Comparison of ENCODE assay signal across 8 mouse cellular contexts in the genomic region with DNA sequence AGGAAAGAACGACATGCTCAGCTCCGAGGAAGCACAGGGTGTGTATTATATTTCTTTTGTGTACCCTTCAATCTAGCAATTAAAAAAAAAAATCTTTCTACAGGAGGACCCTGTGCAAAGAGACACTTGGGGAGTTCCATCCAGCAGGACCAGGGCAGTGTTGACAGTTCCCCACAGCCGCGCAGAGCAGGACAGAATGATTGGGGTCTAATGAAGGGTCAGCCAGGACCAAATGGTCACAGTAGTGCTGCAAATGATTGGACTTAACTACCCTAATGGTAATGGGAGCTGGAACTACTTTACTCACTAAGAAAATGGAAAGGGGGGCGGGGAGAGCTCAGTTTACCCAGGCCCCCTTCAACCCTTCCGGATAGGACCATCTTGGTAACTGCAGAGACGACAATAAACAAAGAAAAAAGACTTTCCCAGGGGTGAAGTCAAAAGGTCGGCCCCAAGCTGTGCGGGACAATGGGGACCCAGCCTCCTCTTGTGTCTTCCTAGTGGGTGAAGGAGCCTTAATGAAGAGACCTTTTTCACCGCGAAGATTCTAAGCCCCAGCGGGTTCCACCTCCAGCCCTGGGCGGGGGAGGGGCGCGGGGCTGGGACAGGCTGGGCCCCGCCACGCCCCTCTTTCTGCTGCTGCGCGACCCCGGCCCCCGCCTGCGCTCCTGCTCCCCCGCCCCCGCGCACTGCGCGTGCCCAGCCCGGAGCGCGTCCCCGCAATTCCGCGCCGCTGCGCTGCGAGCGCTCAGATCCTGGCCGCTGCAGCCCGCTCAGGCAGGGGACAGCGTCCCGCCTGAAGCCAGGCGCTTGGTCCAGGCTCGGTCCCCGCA. TPM values are rescaled to one million over a fixed set of nuclear protein-coding genes. Genes with fewer than 3 reads are reported as not detected.
DNase-seq lines count a peak whose midpoint lies in the region; ATAC-seq and TF ChIP-seq lines count a peak whose summit lies in the region.

A gene (plus strand): TSS at position 722 of the 833 bp plus-strand sequence.

- H3K36me3 ChIP-seq in lung, postnatal 0 days (ENCODE audit: insufficient read depth, low read length) = no peaks in the 10 kb centered on the region

- H3K27me3 ChIP-seq in lung, postnatal 0 days (replicated peaks; ENCODE audit: insufficient read depth, low read length) = peaks cover 14% of the 10 kb centered on the region; the same call in 1 of the 2 replicates

- ATAC-seq in lung, postnatal 0 days = peak; percentile 61
- ATAC-seq in erythroblast, adult 5-6 weeks (replicated peaks; ENCODE audit: low FRiP score, poor library complexity, severe bottlenecking) = no peak

- DNase-seq in thymus, postnatal 14 days = peak; percentile 2
- no peak for DNase-seq in thymus, postnatal 25 days
- DNase-seq in cerebellum, postnatal 25 days = peak; percentile 69 to 77
- peak; percentile 52 to 64 for DNase-seq in frontal cortex, postnatal 36 days (ENCODE audit: low spot score in 2 of 2)
- DNase-seq in layer of hippocampus, adult 9-11 months = peak; percentile 41
- peak; percentile 16 for DNase-seq in lung, postnatal 0 days (ENCODE audit: low spot score)
- DNase-seq in right cerebral cortex, postnatal 10 days (ENCODE audit: low spot score in 2 of 2) = peak; percentile 86 to 89

- H3K4me3 ChIP-seq in lung, postnatal 0 days (ENCODE audit: low read depth, low read length) = peak within 1 kb of the TSS; percentile 50

- H3K4me1 ChIP-seq in lung, postnatal 0 days (ENCODE audit: insufficient read depth, low read depth, low read length) = no peaks in the 10 kb centered on the region

- H3K9ac ChIP-seq in lung, postnatal 0 days (replicated peaks; ENCODE audit: low read depth) = 0 out of 2 replicates have a peak within 1 kb of the TSS, but pooled peaks have one; percentile 16

- H3K9me3 ChIP-seq in lung, postnatal 0 days (ENCODE audit: low read length) = no peaks in the 10 kb centered on the region

- H3K4me2 ChIP-seq in lung, postnatal 0 days (replicated peaks; ENCODE audit: low read depth, low read length) = peak within 1 kb of the TSS; percentile 92

- WGBS in lung, postnatal 0 days = 2% methylated on average over 30 of the region's 44 CpGs

- no peak for TF ChIP-seq EP300 in lung, postnatal 0 days (IDR thresholded peaks at IDR 0.05)

- no peak for TF ChIP-seq CTCF in lung, postnatal 0 days (IDR thresholded peaks at IDR 0.05)

- no peak within 1 kb of the TSS for H3K27ac ChIP-seq in lung, postnatal 0 days (ENCODE audit: low read length)

RNA-seq across cellular contexts. Expression of the gene that starts here (rescaled TPM):
- 1.3 and 1.6 TPM in 2 replicates for polyA plus RNA-seq in lung, postnatal 0 days (2015; fragmentation: Nextera tagmentation; extraction: Ambion mirVana)
- not detected in 2 replicates for total RNA-seq in erythroblast, adult 5-6 weeks (2015; ENCODE audit: low replicate concordance)
- not detected in 2 replicates for total RNA-seq in erythroblast, adult 5-6 weeks (2017; ENCODE audit: low replicate concordance)
